Mouse (Mus musculus): ENCODE data around the gene Slx4. TPM values are rescaled to one million over a fixed set of nuclear protein-coding genes. Genes with fewer than 3 reads are reported as not detected.
A peak's percentile ranks its signal among the peaks of the same experiment; 100 is the strongest.

Slx4 gene
- 26.4 and 28.0 TPM in 2 replicates for polyA plus RNA-seq (2016; fragmentation: Nextera tagmentation; extraction: Ambion mirVana)

DNA sequence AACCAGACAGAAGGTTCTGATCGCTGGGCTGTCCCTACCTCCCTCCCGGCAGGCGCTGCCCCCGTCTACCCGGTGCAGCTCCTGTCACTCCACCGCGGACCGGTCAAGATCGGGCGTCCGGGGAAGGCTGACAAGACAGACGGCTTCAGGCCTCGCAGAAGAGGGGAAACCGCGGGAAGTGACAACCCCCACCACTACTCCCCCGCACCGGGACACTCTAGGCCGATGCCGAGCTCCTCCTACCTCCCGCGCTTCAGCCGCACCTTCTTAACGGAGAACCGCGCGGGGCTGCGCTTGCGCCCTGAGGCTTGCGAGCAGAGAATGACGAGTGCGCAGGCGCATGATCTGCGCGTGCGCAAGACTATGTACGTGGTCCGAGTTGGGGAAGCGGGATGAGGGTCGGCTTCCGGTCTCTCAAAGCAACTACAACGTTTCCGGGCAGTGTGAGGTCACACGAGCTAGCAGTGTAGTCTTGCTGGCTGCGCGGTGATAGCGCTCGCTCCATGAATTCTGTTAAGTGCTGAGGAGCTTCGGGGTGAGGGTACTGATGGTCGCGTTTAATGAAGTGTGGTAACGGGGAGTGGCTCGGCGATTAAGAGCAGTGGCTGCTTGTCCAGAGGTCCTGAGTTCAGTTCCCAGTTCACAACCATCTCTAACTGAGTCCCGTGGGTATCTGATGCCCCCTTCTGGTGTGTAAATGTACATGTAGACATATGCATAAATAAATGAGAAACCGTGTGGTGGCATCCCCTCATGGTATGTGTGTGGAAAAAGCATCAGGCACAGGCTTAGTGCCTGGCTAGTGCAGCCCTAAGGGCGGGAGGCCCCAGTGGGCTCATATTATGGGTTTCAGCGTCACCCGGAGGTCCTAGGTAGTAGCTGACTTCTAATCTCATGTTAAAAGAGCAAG, at the start of gene Slx4:
Gene Slx4 (minus strand): TSS at position 282 of the 910 bp plus-strand sequence.
- 1% methylated on average over 58 of the region's 58 CpGs for WGBS
- no peaks in the 10 kb centered on the region for H3K27me3 ChIP-seq (replicated peaks; ENCODE audit: low read depth, poor library complexity, severe bottlenecking)
- peak; percentile 95 for DNase-seq (ENCODE audit: low spot score)
- H3K9me3 ChIP-seq, result no peaks in the 10 kb centered on the region
- H3K36me3 ChIP-seq (replicated peaks), result peaks cover 28% of the 10 kb centered on the region
- H3K27ac ChIP-seq (replicated peaks), result peak within 1 kb of the TSS; percentile 91
- H3K4me3 ChIP-seq, result peak within 1 kb of the TSS; percentile 91
- H3K4me1 ChIP-seq, result peaks cover 18% of the 10 kb centered on the region

- Histone ChIP-seq H3K4me1 (peaks cover 5% of the 10 kb centered on the region; the same call in 1 of the 2 replicates), H3K27me3 (replicated peaks; ENCODE audit: low read depth, poor library complexity, severe bottlenecking) (no peaks in the 10 kb centered on the region), H3K27ac (replicated peaks) (no peak overlapping the region), H3K36me3 (replicated peaks) (peaks cover 94% of the 10 kb centered on the region), H3K9me3 (no peaks in the 10 kb centered on the region), H3K4me3 (no peak overlapping the region)
- no peak for DNase-seq (ENCODE audit: low spot score)
- 92% methylated on average over 4 of the region's 4 CpGs for WGBS
Observed at GRCm38 (mm10) chr16:4052601-4053000, 49.0 kb upstream of the Slx4 start.

DNA sequence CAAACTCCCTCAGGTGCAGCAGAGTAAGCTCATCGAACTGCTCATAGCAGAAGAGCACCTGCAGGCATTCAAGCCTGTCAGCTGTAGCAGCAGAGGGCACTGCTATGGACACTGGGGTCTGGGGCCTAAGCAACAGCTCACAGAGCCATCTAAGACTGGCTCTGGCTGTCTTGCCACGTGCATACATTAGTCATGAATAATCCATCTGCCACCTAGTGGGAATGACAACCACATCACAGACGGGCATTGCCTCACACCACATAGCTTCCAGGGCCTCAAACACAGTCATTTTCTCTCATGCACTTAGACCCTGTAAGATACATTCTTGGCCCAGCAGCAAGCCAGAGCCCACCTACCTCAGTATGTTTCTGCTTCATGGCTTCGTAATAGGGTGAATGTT, 42.0 kb upstream of the Slx4 start:
- no peak for DNase-seq (ENCODE audit: low spot score)
- no peak overlapping the region for H3K27ac ChIP-seq (replicated peaks)
- H3K9me3 ChIP-seq, result no peaks in the 10 kb centered on the region
- no peak overlapping the region for H3K4me3 ChIP-seq
- H3K27me3 ChIP-seq (replicated peaks; ENCODE audit: low read depth, poor library complexity, severe bottlenecking), result no peaks in the 10 kb centered on the region
- H3K4me1 ChIP-seq, result no peaks in the 10 kb centered on the region
- peaks cover 99% of the 10 kb centered on the region for H3K36me3 ChIP-seq (replicated peaks)
- WGBS, result 87% methylated on average over 4 of the region's 4 CpGs

DNA sequence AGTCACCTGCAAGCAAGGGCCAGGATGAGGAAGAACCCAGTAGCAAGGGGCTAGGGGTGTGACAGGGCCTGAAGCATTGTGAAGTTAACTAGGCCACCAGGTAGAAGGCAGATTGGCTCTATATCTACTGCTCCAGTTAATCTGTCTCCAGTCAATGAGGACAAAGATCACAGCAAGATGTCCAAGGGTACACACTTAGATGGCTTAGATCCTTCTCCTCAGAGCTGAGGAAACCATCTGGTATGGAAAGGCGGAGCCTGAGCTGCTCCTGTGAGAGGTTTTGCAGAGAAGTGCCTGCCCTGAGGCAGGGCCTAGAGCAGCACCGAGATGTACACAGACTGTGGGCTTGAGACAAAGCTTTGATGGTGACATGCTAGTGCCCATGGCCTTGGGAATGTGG, 40.5 kb upstream of the Slx4 start:
- H3K4me1 ChIP-seq, result no peaks in the 10 kb centered on the region
- WGBS, result 87% methylated on average over 2 of the region's 2 CpGs

GRCm38 (mm10) chr16:4041646-4042045, 38.1 kb upstream of the Slx4 start:
- Histone ChIP-seq H3K4me1 (no peaks in the 10 kb centered on the region), H3K27me3 (replicated peaks; ENCODE audit: low read depth, poor library complexity, severe bottlenecking) (no peaks in the 10 kb centered on the region), H3K9me3 (no peaks in the 10 kb centered on the region), H3K36me3 (replicated peaks) (peaks cover 99% of the 10 kb centered on the region), H3K27ac (replicated peaks) (no peak overlapping the region), H3K4me3 (no peak overlapping the region)
- WGBS, result 93% methylated on average over 4 of the region's 4 CpGs
- no peak for DNase-seq (ENCODE audit: low spot score)

More for the DNA sequence above, 40.5 kb upstream of the Slx4 start:
- no peak for DNase-seq (ENCODE audit: low spot score)
- H3K4me3 ChIP-seq, result no peak overlapping the region
- H3K27ac ChIP-seq (replicated peaks), result no peak overlapping the region
- no peaks in the 10 kb centered on the region for H3K9me3 ChIP-seq
- H3K36me3 ChIP-seq (replicated peaks), result peaks cover 99% of the 10 kb centered on the region
- no peaks in the 10 kb centered on the region for H3K27me3 ChIP-seq (replicated peaks; ENCODE audit: low read depth, poor library complexity, severe bottlenecking)

DNA sequence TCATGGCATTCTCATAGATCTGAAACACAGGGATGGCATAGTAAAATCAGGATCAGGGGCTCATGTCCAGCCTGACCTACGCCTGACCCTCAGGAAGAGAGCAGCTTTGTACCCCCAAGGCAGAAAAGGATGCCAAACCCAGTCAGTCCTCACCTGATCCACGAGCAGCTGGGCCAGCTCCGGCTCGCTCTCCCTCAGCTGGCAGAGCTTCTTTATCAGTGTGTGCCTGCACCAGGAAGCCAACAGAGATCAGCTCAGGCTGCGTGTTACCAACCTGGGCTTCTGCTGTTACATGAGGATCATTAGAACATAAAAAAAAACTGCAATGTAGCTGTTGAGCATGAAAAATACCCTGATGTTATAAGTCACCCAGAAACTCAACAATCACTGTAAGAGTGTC, 36.6 kb upstream of the Slx4 start:
- WGBS, result 90% methylated on average over 5 of the region's 5 CpGs
- no peaks in the 10 kb centered on the region for H3K27me3 ChIP-seq (replicated peaks; ENCODE audit: low read depth, poor library complexity, severe bottlenecking)
- no peak for DNase-seq (ENCODE audit: low spot score)
- no peak overlapping the region for H3K27ac ChIP-seq (replicated peaks)
- no peak overlapping the region for H3K4me3 ChIP-seq
- peaks cover 89% of the 10 kb centered on the region for H3K36me3 ChIP-seq (replicated peaks)
- H3K9me3 ChIP-seq, result no peaks in the 10 kb centered on the region
- H3K4me1 ChIP-seq, result no peaks in the 10 kb centered on the region

DNA sequence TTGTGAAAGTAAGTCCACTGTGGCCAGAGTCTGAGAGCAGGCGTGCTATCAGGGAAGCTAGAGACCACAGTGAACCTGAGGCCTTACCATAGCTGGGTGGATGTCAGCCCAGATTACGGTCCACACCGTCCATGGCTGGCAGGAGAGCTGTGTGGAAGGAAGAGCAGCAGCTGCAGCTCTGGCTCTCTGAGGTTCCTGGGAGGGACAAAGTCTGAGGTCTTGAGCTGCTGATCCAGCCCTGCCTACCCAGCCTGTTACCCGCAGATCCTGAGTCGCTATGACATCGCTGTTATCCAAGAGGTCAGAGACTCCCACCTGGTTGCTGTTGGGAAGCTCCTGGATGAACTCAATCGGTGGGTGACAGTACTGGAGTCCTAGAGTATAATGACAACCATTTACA, 34.1 kb upstream of the Slx4 start:
- H3K27ac ChIP-seq (replicated peaks), result no peak overlapping the region
- no peak overlapping the region for H3K4me3 ChIP-seq
- peaks cover 65% of the 10 kb centered on the region for H3K36me3 ChIP-seq (replicated peaks)
- no peaks in the 10 kb centered on the region for H3K9me3 ChIP-seq
- DNase-seq (ENCODE audit: low spot score), result no peak
- H3K27me3 ChIP-seq (replicated peaks; ENCODE audit: low read depth, poor library complexity, severe bottlenecking), result no peaks in the 10 kb centered on the region
- no peaks in the 10 kb centered on the region for H3K4me1 ChIP-seq
- 94% methylated on average over 7 of the region's 7 CpGs for WGBS

DNA sequence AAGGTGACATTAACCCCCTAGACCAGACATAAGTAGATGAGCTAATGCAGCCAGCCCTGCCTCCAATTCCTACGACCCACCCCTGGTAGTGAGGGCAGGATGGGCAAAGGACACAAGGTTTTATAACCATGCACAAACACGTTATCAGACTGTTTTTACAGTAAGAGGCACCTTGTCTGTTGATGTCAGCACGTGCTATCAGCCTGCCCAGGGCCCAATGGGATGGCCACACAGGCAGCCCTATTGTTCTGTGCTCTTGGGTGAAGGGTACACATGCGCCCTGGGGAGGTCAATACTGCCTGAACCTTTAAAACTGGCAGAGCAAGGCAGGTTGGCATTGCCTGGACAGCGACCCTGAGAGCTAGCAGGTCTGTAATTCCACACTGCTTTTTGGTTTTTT, 33.2 kb upstream of the Slx4 start, which contains the start of gene Dnase1:
Gene Dnase1 (plus strand): TSS at position 136 of the 400 bp plus-strand sequence.
- H3K4me1 ChIP-seq, result no peaks in the 10 kb centered on the region; the same call in 1 of the 2 replicates
- WGBS, result 91% methylated on average over 5 of the region's 5 CpGs
- no peaks in the 10 kb centered on the region for H3K9me3 ChIP-seq
- H3K36me3 ChIP-seq (replicated peaks), result peaks cover 56% of the 10 kb centered on the region
- no peaks in the 10 kb centered on the region for H3K27me3 ChIP-seq (replicated peaks; ENCODE audit: low read depth, poor library complexity, severe bottlenecking)
- H3K4me3 ChIP-seq, result no peak within 1 kb of the TSS
- H3K27ac ChIP-seq (replicated peaks), result no peak within 1 kb of the TSS
- no peak for DNase-seq (ENCODE audit: low spot score)

DNA sequence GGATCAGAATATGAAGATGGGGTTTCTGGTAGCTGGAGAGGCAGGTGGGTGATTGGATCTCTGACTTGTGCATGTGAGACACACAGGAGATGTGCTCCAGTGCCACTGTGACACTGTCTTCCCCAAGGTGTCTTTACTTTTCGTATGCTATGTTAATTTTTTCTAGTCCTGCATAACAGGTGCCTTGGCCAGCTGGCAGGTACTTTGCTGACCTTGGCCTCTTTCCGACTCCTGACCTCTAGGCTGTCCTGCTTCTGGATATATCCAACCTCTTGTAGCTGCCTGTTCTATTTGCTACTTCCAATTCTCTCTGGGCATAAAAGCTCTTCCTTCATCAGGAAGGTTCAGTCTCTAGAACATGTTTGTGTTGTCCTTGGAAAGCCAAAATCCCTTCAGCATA, 32.0 kb upstream of the Slx4 start:
- Histone ChIP-seq H3K27ac (replicated peaks) (no peak overlapping the region), H3K9me3 (no peaks in the 10 kb centered on the region), H3K4me3 (no peak overlapping the region), H3K4me1 (peaks cover 4% of the 10 kb centered on the region), H3K36me3 (replicated peaks) (peaks cover 44% of the 10 kb centered on the region), H3K27me3 (replicated peaks; ENCODE audit: low read depth, poor library complexity, severe bottlenecking) (no peaks in the 10 kb centered on the region)
- no peak for DNase-seq (ENCODE audit: low spot score)
- 88% methylated on average over 2 of the region's 2 CpGs for WGBS

- H3K27me3 ChIP-seq (replicated peaks; ENCODE audit: low read depth, poor library complexity, severe bottlenecking), result no peaks in the 10 kb centered on the region
- H3K4me1 ChIP-seq, result peaks cover 4% of the 10 kb centered on the region
- H3K9me3 ChIP-seq, result no peaks in the 10 kb centered on the region
- H3K27ac ChIP-seq (replicated peaks), result no peak overlapping the region
- DNase-seq (ENCODE audit: low spot score), result no peak
- no peak overlapping the region for H3K4me3 ChIP-seq
- H3K36me3 ChIP-seq (replicated peaks), result peaks cover 33% of the 10 kb centered on the region
- 82% methylated on average over 3 of the region's 3 CpGs for WGBS
Observed at GRCm38 (mm10) chr16:4034476-4034875, 30.9 kb upstream of the Slx4 start.

DNA sequence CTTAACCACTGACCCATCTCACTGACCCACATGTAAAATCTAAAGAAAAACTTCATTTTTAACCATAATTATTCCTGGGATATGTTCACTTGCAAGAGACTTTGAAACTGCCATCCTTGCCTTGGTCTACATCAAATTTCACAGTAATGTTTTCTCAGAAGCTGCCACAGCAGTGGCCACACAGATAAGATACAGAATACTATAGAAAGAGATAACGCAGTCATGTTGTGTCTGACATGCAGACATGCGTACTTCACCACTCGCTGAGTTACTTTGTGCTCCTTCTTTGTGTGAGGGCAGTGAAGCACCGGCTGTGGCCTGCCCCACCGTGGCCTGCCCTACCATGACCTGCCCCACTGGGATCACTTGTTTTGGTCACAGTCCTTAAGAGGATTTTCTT, 30.4 kb upstream of the Slx4 start:
- 76% methylated on average over 5 of the region's 5 CpGs for WGBS
- H3K9me3 ChIP-seq, result no peaks in the 10 kb centered on the region
- no peak overlapping the region for H3K4me3 ChIP-seq
- peaks cover 4% of the 10 kb centered on the region for H3K4me1 ChIP-seq
- no peak overlapping the region for H3K27ac ChIP-seq (replicated peaks)
- DNase-seq (ENCODE audit: low spot score), result no peak
- H3K36me3 ChIP-seq (replicated peaks), result peaks cover 28% of the 10 kb centered on the region
- H3K27me3 ChIP-seq (replicated peaks; ENCODE audit: low read depth, poor library complexity, severe bottlenecking), result no peaks in the 10 kb centered on the region

GRCm38 (mm10) chr16:4032341-4032748, 28.8 kb upstream of the Slx4 start:
- peaks cover 11% of the 10 kb centered on the region for H3K36me3 ChIP-seq (replicated peaks)
- peaks cover 4% of the 10 kb centered on the region for H3K4me1 ChIP-seq
- WGBS, result 85% methylated on average over 6 of the region's 6 CpGs
- no peaks in the 10 kb centered on the region for H3K27me3 ChIP-seq (replicated peaks; ENCODE audit: low read depth, poor library complexity, severe bottlenecking)
- H3K27ac ChIP-seq (replicated peaks), result no peak overlapping the region
- no peak overlapping the region for H3K4me3 ChIP-seq
- no peak for DNase-seq (ENCODE audit: low spot score)
- H3K9me3 ChIP-seq, result 0 out of 2 replicates have a peak, but pooled peaks cover 3% of the 10 kb centered on the region

All from embryonic facial prominence, embryonic 10.5 days (tissue).